Mouse (Mus musculus) hindbrain, embryonic 11.5 days (tissue): Measurements from ENCODE around the gene Btbd2. TPM values are rescaled to one million over a fixed set of nuclear protein-coding genes. Genes with fewer than 3 reads are reported as not detected.
"Not testable (repeated sequence)": the region's sequence is repeated elsewhere in the genome, so short reads cannot be mapped to it uniquely, and the experiment has no call there.

Experiments used
- ATAC-seq: fragments of 200-750 bp; cut with Nextera tagmentation; 2 replicates; pipeline ENCODE4 v1.8.0; 2017; ENCODE audit warnings: mild to moderate bottlenecking, moderate TSS enrichment, moderate library complexity; ENCODE audit not compliant: low FRiP score
- DNase-seq: peaks from one replicate; pipeline ENCODE4 v3.0.0-alpha.2; 2015; ENCODE audit warnings: low spot score
- H3K27ac ChIP-seq: fragments of 300-500 bp; sonication (generic); 2 replicates; pipeline ENCODE4 v1.5.1; 2014; ENCODE audit warnings: mild to moderate bottlenecking, low read depth, low read length
- H3K27me3 ChIP-seq: fragments of 300-500 bp; sonication (generic); 2 replicates; pipeline ENCODE4 v1.6.1; 2014; ENCODE audit warnings: mild to moderate bottlenecking, low read length, moderate library complexity, mixed read lengths; ENCODE audit not compliant: control insufficient read depth, insufficient read depth
- H3K36me3 ChIP-seq: fragments of 300-500 bp; sonication (generic); 2 replicates; pipeline ENCODE4 v1.6.1; 2014; ENCODE audit warnings: mild to moderate bottlenecking, low read length, moderate library complexity, mixed read lengths; ENCODE audit not compliant: control insufficient read depth, insufficient read depth
- H3K4me1 ChIP-seq: fragments of 300-500 bp; sonication (generic); replicated peaks from 2 replicates; pipeline ENCODE4 v1.6.1; 2014; ENCODE audit warnings: low read length, mixed read lengths; ENCODE audit not compliant: control insufficient read depth, insufficient read depth
- H3K4me2 ChIP-seq: fragments of 300-500 bp; sonication (generic); replicated peaks from 2 replicates; pipeline ENCODE4 v1.6.1; 2014; ENCODE audit warnings: mild to moderate bottlenecking, low read depth, low read length
- H3K4me3 ChIP-seq: fragments of 300-500 bp; sonication (generic); 2 replicates; pipeline ENCODE4 v1.5.1; 2014; ENCODE audit warnings: low read depth, low read length
- H3K9ac ChIP-seq: fragments of 300-500 bp; sonication (generic); 2 replicates; pipeline ENCODE4 v1.6.1; 2014; ENCODE audit warnings: low read depth, low read length
- H3K9me3 ChIP-seq: fragments of 300-500 bp; sonication (generic); 2 replicates; pipeline ENCODE4 v1.6.1; 2016; ENCODE audit warnings: low read length; ENCODE audit not compliant: control insufficient read depth
- WGBS: fragments of 180-500 bp; shearing (Covaris S2); extraction: QIAGEN DNeasy Blood & Tissue Kit; methylation state at CpG from one replicate; pipeline ENCODE4 v1.1.7; 2014; 5-methylcytosine and 5-hydroxymethylcytosine counted together
- polyA plus RNA-seq: library from polyadenylated mRNA; unstranded; fragments of >200 nt; fragmentation: Nextera tagmentation; extraction: Ambion mirVana; gene quantifications from 2 replicates; pipeline ENCODE4 v1.2.1, GENCODE M21; 2014

The Btbd2 gene
- polyA plus RNA-seq, 1 experiment from 2014 or later: 36.2 TPM

DNA sequence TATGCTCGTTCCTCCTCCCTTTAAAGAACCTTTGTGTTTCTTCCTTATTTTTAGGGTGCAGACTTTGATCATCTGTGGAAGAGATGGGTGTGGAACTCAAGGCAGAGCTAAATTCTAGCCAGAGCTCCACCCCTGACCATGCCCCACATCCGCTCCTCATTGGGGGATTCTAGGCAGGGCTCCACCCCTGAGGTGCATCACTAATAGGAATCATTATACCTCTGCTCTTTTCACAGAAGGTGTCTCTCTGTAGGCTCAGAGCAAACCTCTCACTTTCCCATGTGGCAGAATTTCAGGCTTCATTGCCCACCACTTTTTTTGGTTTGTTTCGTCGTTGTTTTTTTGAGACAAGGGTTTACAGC, 2.0 kb upstream of the Btbd2 start:
- Histone ChIP-seq H3K27me3 (no peaks in the 10 kb centered on the region), H3K36me3 (no peaks in the 10 kb centered on the region), H3K4me3 (no peak overlapping the region), H3K4me1 (peaks cover 8% of the 10 kb centered on the region; the same call in 1 of the 2 replicates), H3K27ac (no peak overlapping the region), H3K9me3 (no peaks in the 10 kb centered on the region), H3K4me2 (no peak overlapping the region), H3K9ac (no peak overlapping the region)
- ATAC-seq (no peak), DNase-seq (no peak)
- WGBS: 72% methylated on average over 4 of the region's 4 CpGs

DNA sequence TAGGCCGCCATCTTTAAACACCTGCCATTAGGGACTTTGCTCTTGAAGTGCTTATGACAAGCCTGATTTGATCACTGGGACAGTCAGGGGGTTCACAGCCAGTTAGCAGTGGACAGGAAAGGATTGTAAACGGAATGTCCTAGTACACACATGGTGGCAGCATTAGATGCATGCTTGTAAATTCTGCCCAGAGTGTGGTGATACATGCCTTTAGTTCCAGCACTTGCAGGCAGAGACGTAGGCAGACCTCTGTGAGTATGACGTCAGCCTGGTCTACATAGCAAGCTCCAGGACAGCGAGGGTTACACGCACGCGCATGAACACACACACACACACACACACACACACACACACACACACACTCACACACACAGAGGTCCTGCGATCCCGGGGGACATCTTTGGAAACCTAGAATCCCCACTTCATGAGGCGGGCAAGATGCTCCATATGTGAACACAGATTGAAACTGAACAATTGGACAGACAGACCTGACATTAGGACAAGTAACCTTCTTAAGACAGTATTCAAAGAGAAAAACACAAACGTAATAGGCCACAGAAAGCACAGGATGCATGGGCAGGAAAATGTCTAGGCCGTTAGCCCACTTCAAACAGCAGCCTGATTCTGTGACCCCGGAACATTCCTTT, 1.4 kb upstream of the Btbd2 start:
- Histone ChIP-seq H3K27me3 (no peaks in the 10 kb centered on the region), H3K9ac (no peak overlapping the region), H3K4me2 (no peak overlapping the region), H3K4me3 (no peak overlapping the region), H3K27ac (no peak overlapping the region), H3K4me1 (peaks cover 8% of the 10 kb centered on the region; the same call in 1 of the 2 replicates), H3K36me3 (no peaks in the 10 kb centered on the region), H3K9me3 (no peaks in the 10 kb centered on the region)
- 90% methylated on average over 14 of the region's 14 CpGs for WGBS
- ATAC-seq (no peak), DNase-seq (no peak)

DNA sequence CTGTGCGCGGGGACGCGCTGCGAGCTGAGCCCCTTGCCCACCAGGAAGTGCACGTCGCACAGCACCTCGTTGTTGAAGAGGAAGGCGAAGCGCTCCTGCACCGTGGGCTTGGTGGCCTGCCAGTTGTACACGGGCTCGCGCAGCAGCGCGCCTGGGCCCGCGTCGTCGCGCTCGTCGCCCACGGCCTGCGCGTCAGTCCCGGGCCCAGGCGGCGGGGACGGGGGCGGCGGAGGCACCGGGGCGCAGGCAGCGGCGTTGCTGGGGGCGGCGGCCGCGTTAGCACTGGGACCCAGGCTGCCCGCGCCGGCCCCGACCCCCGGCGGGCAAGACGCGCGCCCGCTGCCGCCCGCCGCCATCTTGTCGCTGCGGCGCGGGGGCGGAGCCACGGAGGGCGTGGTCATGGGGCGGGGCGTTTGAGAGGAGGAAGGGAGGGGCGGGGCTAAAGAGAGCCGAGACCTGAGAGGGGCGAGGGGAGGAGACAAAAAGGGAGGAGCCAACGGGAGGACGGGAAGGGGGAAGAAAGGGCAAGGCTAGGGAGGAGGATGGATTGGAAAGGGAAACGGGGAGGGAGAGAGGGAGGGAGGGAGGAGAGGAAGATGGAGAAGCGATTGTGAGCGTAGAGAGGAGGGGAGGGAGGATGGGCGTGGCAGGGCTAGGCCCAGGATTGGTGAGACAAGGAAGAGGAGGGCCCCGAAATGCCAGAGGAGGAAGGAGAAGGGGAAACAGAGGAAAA, 575 bp downstream of the Btbd2 start:
- Histone ChIP-seq H3K4me2 (peak overlapping the region; percentile 91), H3K27ac (peak overlapping the region; percentile 80), H3K4me3 (peak overlapping the region; percentile 93), H3K36me3 (no peaks in the 10 kb centered on the region), H3K27me3 (no peaks in the 10 kb centered on the region), H3K9me3 (no peaks in the 10 kb centered on the region), H3K4me1 (peaks cover 8% of the 10 kb centered on the region; the same call in 1 of the 2 replicates), H3K9ac (peak overlapping the region; percentile 95)
- DNase-seq (peak; percentile 100), ATAC-seq (peak; percentile 84)
- WGBS: under 1% methylated on average over 67 of the region's 72 CpGs

DNA sequence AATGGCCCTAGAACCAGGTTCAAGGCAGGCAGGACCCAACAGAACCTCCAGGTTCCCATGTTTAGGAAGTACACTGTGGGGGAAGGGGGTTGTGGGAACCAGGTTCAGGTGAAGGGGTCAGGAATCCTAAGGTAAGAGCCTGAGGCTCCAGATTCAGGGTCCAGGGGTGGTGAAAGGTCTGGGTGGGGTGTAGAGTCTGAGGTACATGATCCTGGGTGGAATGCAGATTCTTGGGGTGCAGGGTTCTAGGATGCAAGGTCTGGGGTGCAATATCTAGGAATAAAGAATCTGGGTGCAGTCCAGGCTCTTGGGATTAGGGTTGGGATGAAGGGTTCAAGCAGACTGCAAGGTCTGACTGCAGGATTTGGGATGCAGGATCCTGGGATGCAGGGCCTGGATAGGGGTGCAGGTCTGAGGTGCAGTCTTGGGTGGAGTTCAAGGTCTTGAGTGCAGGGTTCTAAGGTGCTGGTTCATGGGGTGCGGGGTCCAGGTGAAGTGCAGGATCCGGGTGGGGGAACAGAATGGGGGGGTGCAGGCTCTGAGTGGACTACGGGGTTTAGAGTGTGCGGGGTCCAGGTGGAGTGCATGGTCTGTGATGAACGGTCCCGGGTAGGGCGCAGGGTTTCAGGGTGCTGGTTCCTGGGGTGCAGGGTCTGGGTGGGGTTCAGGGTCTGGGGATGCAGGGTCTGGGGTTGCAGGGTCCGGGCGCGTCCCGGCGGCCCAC, 1.3 kb downstream of the Btbd2 start:
- H3K27me3 ChIP-seq: no peaks in the 10 kb centered on the region
- H3K4me2 ChIP-seq: peak overlapping the region; percentile 91
- no peaks in the 10 kb centered on the region for H3K36me3 ChIP-seq
- peak overlapping the region; percentile 95 for H3K9ac ChIP-seq
- 6% methylated on average over 11 of the region's 12 CpGs for WGBS
- ATAC-seq: peak; percentile 61; the same call in 1 of the 2 replicates
- DNase-seq: no peak
- peaks cover 8% of the 10 kb centered on the region; the same call in 1 of the 2 replicates for H3K4me1 ChIP-seq
- peak overlapping the region; percentile 80 for H3K27ac ChIP-seq
- no peaks in the 10 kb centered on the region for H3K9me3 ChIP-seq
- peak overlapping the region; percentile 93 for H3K4me3 ChIP-seq

DNA sequence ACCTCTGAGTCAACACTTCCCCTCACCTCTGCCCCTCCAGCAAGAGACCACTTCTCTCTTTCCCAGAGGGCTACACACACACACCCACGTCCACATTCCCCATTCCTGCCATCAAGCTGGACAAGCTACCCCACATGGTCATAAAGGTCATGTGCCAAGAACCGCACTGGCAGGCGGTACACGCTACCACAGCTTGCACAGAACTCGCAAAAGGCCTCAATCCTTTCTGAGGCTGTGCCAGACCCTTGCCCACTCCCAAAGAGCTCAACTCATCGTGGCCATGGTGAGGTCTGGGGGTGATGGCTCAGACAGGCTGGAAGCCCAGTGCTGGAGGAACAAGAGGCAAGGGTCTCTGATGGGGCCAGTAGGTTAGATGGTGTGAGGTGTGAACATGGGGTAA, 2.0 kb downstream of the Btbd2 start:
- Histone ChIP-seq H3K4me1 (peaks cover 8% of the 10 kb centered on the region; the same call in 1 of the 2 replicates), H3K27ac (no peak overlapping the region), H3K27me3 (no peaks in the 10 kb centered on the region), H3K9ac (no peak overlapping the region), H3K36me3 (no peaks in the 10 kb centered on the region), H3K4me2 (peak overlapping the region; percentile 13; the same call in 1 of the 2 replicates), H3K9me3 (no peaks in the 10 kb centered on the region), H3K4me3 (peak overlapping the region; percentile 93; the same call in 1 of the 2 replicates)
- DNase-seq (no peak), ATAC-seq (no peak)
- WGBS: 89% methylated on average over 6 of the region's 6 CpGs

DNA sequence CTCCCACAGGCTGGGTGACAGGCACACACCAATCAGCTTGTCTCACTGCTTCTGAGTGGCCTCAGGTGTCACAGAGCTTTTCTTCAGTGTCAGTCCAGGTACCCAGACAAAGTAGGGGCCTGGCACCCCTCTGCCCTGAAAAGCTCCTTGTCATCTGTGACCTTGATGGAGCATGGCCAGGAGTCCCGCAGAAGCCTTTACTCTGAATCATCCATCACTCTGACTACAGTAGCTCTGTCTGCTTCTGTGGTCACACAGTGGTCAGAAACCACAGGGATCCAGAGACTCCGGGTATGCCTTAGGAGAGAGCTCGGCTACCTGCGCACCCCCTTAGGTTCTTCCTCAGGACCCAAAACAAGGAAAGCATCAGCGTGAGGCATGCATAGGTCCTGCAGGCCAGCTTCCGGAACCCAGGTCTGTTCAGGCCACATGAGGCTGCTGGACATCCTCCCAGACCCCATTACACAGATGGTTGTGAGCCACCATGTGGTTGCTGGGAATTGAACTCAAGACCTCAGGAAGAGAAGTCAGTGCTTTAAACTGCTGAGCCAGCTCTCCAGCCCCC, 3.6 kb downstream of the Btbd2 start:
- H3K9me3 ChIP-seq: no peaks in the 10 kb centered on the region
- 87% methylated on average over 6 of the region's 6 CpGs for WGBS
- DNase-seq: no peak
- no peaks in the 10 kb centered on the region for H3K27me3 ChIP-seq
- peaks cover 8% of the 10 kb centered on the region; the same call in 1 of the 2 replicates for H3K4me1 ChIP-seq
- H3K27ac ChIP-seq: no peak overlapping the region
- H3K36me3 ChIP-seq: no peaks in the 10 kb centered on the region
- H3K9ac ChIP-seq: no peak overlapping the region
- H3K4me2 ChIP-seq: no peak overlapping the region
- no peak overlapping the region for H3K4me3 ChIP-seq
- ATAC-seq: no peak

DNA sequence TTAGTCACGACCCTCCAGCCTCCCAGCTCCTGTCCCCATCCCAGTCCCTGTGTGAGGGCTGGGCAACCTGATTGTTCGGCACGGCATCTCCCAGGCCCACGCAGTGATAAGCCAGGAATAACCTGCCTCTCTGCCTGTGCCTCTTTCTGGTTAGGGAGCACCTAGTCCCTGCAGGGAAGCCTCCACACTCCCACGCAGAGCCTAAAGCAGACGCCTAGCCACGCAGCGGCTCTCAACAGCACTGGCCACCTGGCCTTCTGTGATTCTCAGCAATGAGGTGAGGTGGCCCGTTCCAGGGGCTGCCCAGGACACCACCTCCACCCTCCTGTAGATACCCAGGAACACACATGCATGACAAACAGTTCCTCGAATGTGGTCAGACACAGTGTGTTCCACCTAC, 6.5 kb downstream of the Btbd2 start:
- no peak for ATAC-seq
- WGBS: 90% methylated on average over 10 of the region's 10 CpGs
- Histone ChIP-seq H3K9ac (no peak overlapping the region), H3K4me3 (no peak overlapping the region), H3K4me2 (no peak overlapping the region), H3K9me3 (no peaks in the 10 kb centered on the region), H3K4me1 (peaks cover 5% of the 10 kb centered on the region; the same call in 1 of the 2 replicates), H3K36me3 (0 out of 2 replicates have a peak, but pooled peaks cover 3% of the 10 kb centered on the region), H3K27me3 (no peaks in the 10 kb centered on the region), H3K27ac (no peak overlapping the region)
- DNase-seq: no peak

DNA sequence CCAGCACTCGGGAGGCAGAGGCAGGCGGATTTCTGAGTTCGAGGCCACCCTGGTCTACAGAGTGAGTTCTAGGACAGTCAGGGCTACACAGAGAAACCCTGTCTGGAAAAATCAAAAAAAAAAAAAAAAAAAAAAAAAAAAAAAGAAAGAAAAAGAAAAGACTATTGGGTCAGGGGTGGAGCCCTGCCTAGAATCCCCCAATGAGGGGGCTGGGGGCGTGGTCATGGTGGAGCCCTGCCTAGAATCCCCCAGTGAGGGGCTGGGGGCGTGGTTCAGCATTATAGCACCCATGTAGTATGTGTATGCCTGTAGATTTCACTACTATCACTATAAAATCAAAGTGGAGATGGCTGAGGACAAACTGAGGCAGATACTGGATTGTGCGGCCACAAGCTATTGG, 7.0 kb downstream of the Btbd2 start:
- H3K9me3 ChIP-seq, H3K4me3 ChIP-seq, H3K27ac ChIP-seq, DNase-seq, H3K36me3 ChIP-seq, H3K4me2 ChIP-seq, H3K27me3 ChIP-seq, H3K4me1 ChIP-seq, ATAC-seq, H3K9ac ChIP-seq: not testable (repeated sequence)
- 86% methylated on average over 6 of the region's 6 CpGs for WGBS
